Mouse (Mus musculus): ENCODE data around the gene Zfp961. TPM values are rescaled to one million over a fixed set of nuclear protein-coding genes. Genes with fewer than 3 reads are reported as not detected.
"Not testable (repeated sequence)": the region's sequence is repeated elsewhere in the genome, so short reads cannot be mapped to it uniquely, and the experiment has no call there.

Gene Zfp961
- polyA plus RNA-seq, 1 experiment from 2014 or later: 32.1 TPM

DNA sequence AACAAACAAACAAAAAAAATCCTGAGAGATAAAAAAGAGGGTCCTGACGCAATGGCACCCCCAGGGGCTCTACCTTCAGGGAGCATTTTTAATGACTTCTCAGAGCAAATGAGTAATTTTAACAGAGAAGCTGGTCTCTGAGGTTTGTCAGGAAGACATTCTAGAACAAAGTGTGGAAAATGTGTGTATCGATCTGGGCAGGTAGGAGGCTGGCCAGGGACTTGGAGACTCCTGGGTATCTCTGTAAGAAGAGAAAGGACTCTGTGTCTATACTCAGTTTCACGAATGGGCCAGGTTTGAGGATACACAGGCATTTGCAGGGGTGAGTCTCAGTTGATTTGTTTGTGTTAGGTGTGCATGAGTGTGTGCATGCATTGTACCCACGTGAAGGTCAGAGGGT is 90.1 kb downstream of the Zfp961 start, which contains the start of gene Olfr372:
TSS of gene Olfr372 (plus strand) at position 301 of the 400 bp plus-strand sequence.
- WGBS: 82% methylated on average over 4 of the region's 4 CpGs
- H3K4me1 ChIP-seq (ENCODE audit: control insufficient read depth, insufficient read depth, low read length); H3K9ac ChIP-seq (replicated peaks; ENCODE audit: low read length); H3K9me3 ChIP-seq (replicated peaks; ENCODE audit: control insufficient read depth, low read length); ATAC-seq (replicated peaks; ENCODE audit: insufficient number of reproducible peaks, low FRiP score, low TSS enrichment, low read depth); H3K27me3 ChIP-seq (ENCODE audit: control insufficient read depth, insufficient read depth, low read length); H3K4me2 ChIP-seq (ENCODE audit: low read depth, low read length); H3K27ac ChIP-seq (replicated peaks; ENCODE audit: low read depth, low read length); DNase-seq (ENCODE audit: low spot score); H3K36me3 ChIP-seq (replicated peaks; ENCODE audit: control insufficient read depth, insufficient read depth, low read depth, low read length); H3K4me3 ChIP-seq (ENCODE audit: low read depth, low read length): not testable (repeated sequence)

DNA sequence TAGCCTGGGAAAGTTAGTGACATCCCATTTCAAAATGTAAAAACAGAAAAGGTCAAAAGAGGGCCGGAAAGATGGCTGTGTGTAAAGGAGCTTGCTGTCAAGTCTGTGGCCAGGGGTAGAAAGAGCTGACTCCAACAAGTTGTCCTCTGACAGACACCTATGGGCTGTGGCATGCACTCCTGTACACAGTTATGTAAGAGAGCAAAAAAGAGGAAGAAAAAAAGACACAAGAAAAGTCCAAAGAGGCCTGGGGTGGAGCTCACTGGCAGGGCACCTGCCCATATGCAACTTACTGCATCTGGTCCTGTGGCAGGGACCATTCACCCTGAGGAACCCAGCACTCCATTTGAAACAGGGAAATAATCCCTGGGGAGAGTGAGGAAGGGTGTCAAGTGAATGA is 91.7 kb downstream of the Zfp961 start:
- Histone ChIP-seq H3K27ac (replicated peaks; ENCODE audit: low read depth, low read length) (no peak overlapping the region), H3K9me3 (replicated peaks; ENCODE audit: control insufficient read depth, low read length) (no peaks in the 10 kb centered on the region), H3K4me3 (ENCODE audit: low read depth, low read length) (no peak overlapping the region), H3K36me3 (replicated peaks; ENCODE audit: control insufficient read depth, insufficient read depth, low read depth, low read length) (no peaks in the 10 kb centered on the region), H3K4me2 (ENCODE audit: low read depth, low read length) (no peak overlapping the region), H3K4me1 (ENCODE audit: control insufficient read depth, insufficient read depth, low read length) (no peaks in the 10 kb centered on the region), H3K9ac (replicated peaks; ENCODE audit: low read length) (no peak overlapping the region), H3K27me3 (ENCODE audit: control insufficient read depth, insufficient read depth, low read length) (no peaks in the 10 kb centered on the region)
- 71% methylated on average over 1 of the region's 1 CpGs for WGBS
- no peak for ATAC-seq (replicated peaks; ENCODE audit: insufficient number of reproducible peaks, low FRiP score, low TSS enrichment, low read depth)
- DNase-seq (ENCODE audit: low spot score): no peak

Other genes with a start within 250 kb of the Zfp961 start
- 0.47 and 0.58 TPM in 2 replicates for gene B3gnt3, start 249.2 kb upstream of the Zfp961 start, polyA plus RNA-seq (2014; fragmentation: Nextera tagmentation; extraction: Ambion mirVana)
- 3.8 and 5.0 TPM in 2 replicates for gene Fcho1, start 225.3 kb upstream of the Zfp961 start, polyA plus RNA-seq (2014; fragmentation: Nextera tagmentation; extraction: Ambion mirVana)
- 8.1 and 8.9 TPM in 2 replicates for gene Zfp709, start 69.0 kb upstream of the Zfp961 start, polyA plus RNA-seq (2014; fragmentation: Nextera tagmentation; extraction: Ambion mirVana)
- 6.5 and 7.2 TPM in 2 replicates for gene Zfp882, start 42.4 kb upstream of the Zfp961 start, polyA plus RNA-seq (2014; fragmentation: Nextera tagmentation; extraction: Ambion mirVana)
- 33.1 and 34.5 TPM in 2 replicates for gene Zfp617, start 42.4 kb upstream of the Zfp961 start, polyA plus RNA-seq (2014; fragmentation: Nextera tagmentation; extraction: Ambion mirVana)
- 0.36 and 0.71 TPM in 2 replicates for gene Cyp4f18, start 58.6 kb downstream of the Zfp961 start, polyA plus RNA-seq (2014; fragmentation: Nextera tagmentation; extraction: Ambion mirVana)
- not detected in 2 replicates for gene Olfr372, start 90.2 kb downstream of the Zfp961 start, polyA plus RNA-seq (2014; fragmentation: Nextera tagmentation; extraction: Ambion mirVana)
- gene Olfr373, start 132.1 kb downstream of the Zfp961 start, polyA plus RNA-seq (2014; fragmentation: Nextera tagmentation; extraction: Ambion mirVana): not detected in 2 replicates
- gene Olfr374, start 156.0 kb downstream of the Zfp961 start, polyA plus RNA-seq (2014; fragmentation: Nextera tagmentation; extraction: Ambion mirVana): 0.13 TPM in 1 of 2 replicates, not detected in the other
- 836 and 874 TPM in 2 replicates for gene Tpm4, start 183.9 kb downstream of the Zfp961 start, polyA plus RNA-seq (2014; fragmentation: Nextera tagmentation; extraction: Ambion mirVana)
- gene Rab8a, start 210.2 kb downstream of the Zfp961 start, polyA plus RNA-seq (2014; fragmentation: Nextera tagmentation; extraction: Ambion mirVana): 102 and 105 TPM in 2 replicates
- not detected in 2 replicates for gene Hsh2d, start 238.6 kb downstream of the Zfp961 start, polyA plus RNA-seq (2014; fragmentation: Nextera tagmentation; extraction: Ambion mirVana)